ENCODE assay signal across 9 mouse cellular contexts in genomic region chr10:93454652-93455014, GRCm38 (mm10). TPM values are rescaled to one million over a fixed set of nuclear protein-coding genes. Genes with fewer than 3 reads are reported as not detected.
DNase-seq lines count a peak whose midpoint lies in the region; ATAC-seq and TF ChIP-seq lines count a peak whose summit lies in the region.
"Had no signal": no experiment of that assay in that cellular context is flagged by ENCODE, and none has a peak within 500 bp of the region (broad histone marks: within the 10 kb centered on the region; RNA-seq: fewer than 3 reads in every experiment).

No protein-coding gene starts in this region.

- no peak for TF ChIP-seq POLR2A in kidney, adult 2 months (IDR thresholded peaks at IDR 0.05; ENCODE audit: low read depth, low read length)

- no peaks in the 10 kb centered on the region for H3K4me1 ChIP-seq in kidney, adult 2 months (ENCODE audit: control insufficient read depth, insufficient read depth, low read length)
- peaks cover 18% of the 10 kb centered on the region for H3K4me1 ChIP-seq in hindbrain, embryonic 14.5 days (replicated peaks; ENCODE audit: control insufficient read depth, insufficient read depth, low read length)
- peaks cover 16% of the 10 kb centered on the region for H3K4me1 ChIP-seq in midbrain, embryonic 13.5 days (replicated peaks)

- peak overlapping the region; percentile 88 for H3K4me2 ChIP-seq in hindbrain, embryonic 14.5 days (replicated peaks)
- H3K4me2 ChIP-seq in midbrain, embryonic 13.5 days (replicated peaks), result peak overlapping the region; percentile 86

- peak overlapping the region; percentile 84 for H3K9ac ChIP-seq in hindbrain, embryonic 14.5 days
- H3K9ac ChIP-seq in midbrain, embryonic 13.5 days (replicated peaks), result peak overlapping the region; percentile 86; the same call in 1 of the 2 replicates

- no peaks in the 10 kb centered on the region for H3K36me3 ChIP-seq in kidney, adult 2 months (ENCODE audit: control insufficient read depth, insufficient read depth, low read length)
- H3K36me3 ChIP-seq in hindbrain, embryonic 14.5 days (replicated peaks; ENCODE audit: control insufficient read depth, insufficient read depth), result no peaks in the 10 kb centered on the region; the same call in 1 of the 2 replicates
- no peaks in the 10 kb centered on the region for H3K36me3 ChIP-seq in midbrain, embryonic 13.5 days

- H3K4me3 ChIP-seq in kidney, adult 2 months (ENCODE audit: insufficient read depth, low read depth, low read length), result no peak overlapping the region
- peak overlapping the region; percentile 76 for H3K4me3 ChIP-seq in hindbrain, embryonic 14.5 days (replicated peaks; ENCODE audit: low read length)
- H3K4me3 ChIP-seq in midbrain, embryonic 13.5 days (replicated peaks), result peak overlapping the region; percentile 79

- 29% methylated on average over 7 of the region's 7 CpGs for WGBS in kidney, adult 2 months
- WGBS in hindbrain, embryonic 14.5 days, result 71% methylated on average over 7 of the region's 7 CpGs
- 77% methylated on average over 7 of the region's 7 CpGs for WGBS in midbrain, embryonic 13.5 days

- H3K27ac ChIP-seq in kidney, adult 2 months (ENCODE audit: insufficient read depth, low read depth, low read length), result no peak overlapping the region
- H3K27ac ChIP-seq in hindbrain, embryonic 14.5 days, result no peak overlapping the region
- H3K27ac ChIP-seq in midbrain, embryonic 13.5 days, result no peak overlapping the region

- TF ChIP-seq CTCF in kidney, adult 2 months (conservative IDR thresholded peaks at IDR 0.05; ENCODE audit: insufficient read depth, insufficient read length, low read depth, low read length), result no peak

- no peak for ATAC-seq in hindbrain, embryonic 14.5 days (ENCODE audit: low FRiP score)
- ATAC-seq in midbrain, embryonic 13.5 days, result no peak

- H3K27me3 ChIP-seq in kidney, adult 2 months (replicated peaks; ENCODE audit: control insufficient read depth, insufficient read depth, low read length), result no peaks in the 10 kb centered on the region
- H3K27me3 ChIP-seq in hindbrain, embryonic 14.5 days (ENCODE audit: control insufficient read depth, insufficient read depth, low read length), result no peaks in the 10 kb centered on the region
- no peaks in the 10 kb centered on the region for H3K27me3 ChIP-seq in midbrain, embryonic 13.5 days

- H3K9me3 ChIP-seq in hindbrain, embryonic 14.5 days (ENCODE audit: control insufficient read depth, low read length), result no peaks in the 10 kb centered on the region
- H3K9me3 ChIP-seq in midbrain, embryonic 13.5 days, result no peaks in the 10 kb centered on the region

- DNase-seq in kidney, adult 2 months, result peak; percentile 6
- no peak for DNase-seq in kidney, adult 8-10 months
- DNase-seq in c-Kit-positive CD71-positive TER-119-positive erythroid progenitor cells, embryonic 14.5 days (ENCODE audit: low spot score), result peak; percentile 29
- no peak for DNase-seq in hindbrain, embryonic 14.5 days (ENCODE audit: low spot score)
- DNase-seq in T-cell, adult 2 months (ENCODE audit: low spot score), result no peak
- no peak for DNase-seq in urinary bladder, postnatal 14 days (ENCODE audit: low spot score)
- DNase-seq in layer of hippocampus, postnatal 25 days (ENCODE audit: extremely low spot score in 1 of 2, low spot score in 1 of 2), result no peak
- DNase-seq: thymus, postnatal 4 days had no signal

RNA-seq across cellular contexts. Expression of gene Lta4h, which starts 1.4 kb away (rescaled TPM):
- polyA plus RNA-seq in kidney, adult 2 months (2012; rRNA removed), result 42.9 and 53.9 TPM in 2 replicates
- polyA plus RNA-seq in hindbrain, embryonic 14.5 days (2014; fragmentation: Nextera tagmentation; extraction: Ambion mirVana), result 89.8 and 95.4 TPM in 2 replicates
- polyA plus RNA-seq in midbrain, embryonic 13.5 days (2015; fragmentation: Nextera tagmentation; extraction: Ambion mirVana), result 104 and 106 TPM in 2 replicates
- total RNA-seq in layer of hippocampus, postnatal 25 days (2021), result 10 to 100 TPM; 45.8 to 59.9 TPM

RNA-seq across cellular contexts. Expression of gene Hal, which starts 33.9 kb away (rescaled TPM):
- polyA plus RNA-seq in kidney, adult 2 months (2012; rRNA removed), result 0.22 and 0.26 TPM in 2 replicates
- polyA plus RNA-seq in hindbrain, embryonic 14.5 days (2014; fragmentation: Nextera tagmentation; extraction: Ambion mirVana), result not detected in 2 replicates
- polyA plus RNA-seq in midbrain, embryonic 13.5 days (2015; fragmentation: Nextera tagmentation; extraction: Ambion mirVana), result 0.08 TPM in 1 of 2 replicates, not detected in the other
- not detected for total RNA-seq in layer of hippocampus, postnatal 25 days (2021)

Comparison
In these comparisons a context has a peak if more than half of its experiments do, and no peak if none do; other contexts are left out.
1. DNase-seq: peak in kidney, adult 2 months (single experiment) and c-Kit-positive CD71-positive TER-119-positive erythroid progenitor cells, embryonic 14.5 days (single experiment); none in kidney, adult 8-10 months (0 of 2), hindbrain, embryonic 14.5 days (single experiment), T-cell, adult 2 months (single experiment), urinary bladder, postnatal 14 days (single experiment) and layer of hippocampus, postnatal 25 days (0 of 2).